Mouse (Mus musculus): ENCODE measurements around the gene Aspm. TPM values are rescaled to one million over a fixed set of nuclear protein-coding genes. Genes with fewer than 3 reads are reported as not detected.

Gene Aspm
- total RNA-seq, 1 experiment from 2014 or later, result 8.2 TPM

DNA sequence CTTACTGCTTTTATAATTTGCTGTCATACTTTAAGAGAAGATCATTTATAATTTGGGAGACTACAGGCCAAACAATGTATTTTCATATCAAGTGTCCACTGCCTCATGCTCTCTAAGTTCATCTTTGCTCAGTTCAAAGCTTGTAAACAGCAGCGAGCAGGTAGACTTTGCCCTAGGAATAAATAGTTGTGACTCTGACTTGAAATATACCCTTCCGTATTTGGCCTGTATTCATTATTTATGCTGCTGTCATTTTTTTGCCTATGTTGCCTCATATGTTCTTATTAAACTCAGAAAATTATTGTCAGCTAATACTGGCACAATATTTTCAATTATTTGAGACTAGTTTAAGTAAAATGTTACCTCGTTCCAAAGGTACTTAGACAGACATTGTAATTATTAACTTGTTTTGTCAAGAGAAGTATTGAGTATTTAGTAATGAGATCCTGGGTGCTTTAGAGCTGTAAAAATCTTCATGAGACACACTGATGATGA lies 46.7 kb downstream of the Aspm start, which contains the start of gene F13b:
Gene F13b (plus strand): TSS at position 445 of the 495 bp plus-strand sequence.
- no peak for DNase-seq

DNA sequence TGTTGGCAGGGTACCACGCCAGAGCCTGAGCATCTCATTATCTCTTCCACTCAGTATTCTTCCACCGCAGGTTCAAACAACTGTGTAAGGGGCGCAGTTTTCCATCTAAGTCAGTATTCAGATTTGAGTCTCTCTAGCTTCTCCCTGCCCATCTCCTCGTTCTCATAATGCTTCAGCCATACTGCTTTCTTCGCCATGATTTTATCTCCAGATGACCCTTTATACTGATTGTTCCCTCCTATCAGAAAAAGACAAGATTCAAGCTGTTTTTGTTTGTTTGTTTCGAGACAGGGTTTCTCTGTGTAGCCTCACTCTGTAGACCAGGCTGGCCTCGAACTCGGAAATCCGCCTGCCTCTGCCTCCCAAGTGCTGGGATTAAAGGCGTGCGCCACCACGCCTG lies 60.0 kb downstream of the Aspm start:
- DNase-seq, result no peak

Other genes with a start within 250 kb of the Aspm start
- not detected in 2 replicates for gene Crb1, start 77.7 kb upstream of the Aspm start, total RNA-seq (2021)
- 34.7 and 36.5 TPM in 2 replicates for gene Zbtb41, start 32.5 kb upstream of the Aspm start, total RNA-seq (2021)
- gene F13b, start 46.9 kb downstream of the Aspm start, total RNA-seq (2021), result 0.90 and 21.9 TPM in 2 replicates
- gene Cfhr1, start 105.5 kb downstream of the Aspm start, total RNA-seq (2021), result 0.60 and 9.9 TPM in 2 replicates

Data from adrenal gland, postnatal 14 days (tissue).